ENCODE assay signal across 19 mouse cellular contexts in the genomic region with DNA sequence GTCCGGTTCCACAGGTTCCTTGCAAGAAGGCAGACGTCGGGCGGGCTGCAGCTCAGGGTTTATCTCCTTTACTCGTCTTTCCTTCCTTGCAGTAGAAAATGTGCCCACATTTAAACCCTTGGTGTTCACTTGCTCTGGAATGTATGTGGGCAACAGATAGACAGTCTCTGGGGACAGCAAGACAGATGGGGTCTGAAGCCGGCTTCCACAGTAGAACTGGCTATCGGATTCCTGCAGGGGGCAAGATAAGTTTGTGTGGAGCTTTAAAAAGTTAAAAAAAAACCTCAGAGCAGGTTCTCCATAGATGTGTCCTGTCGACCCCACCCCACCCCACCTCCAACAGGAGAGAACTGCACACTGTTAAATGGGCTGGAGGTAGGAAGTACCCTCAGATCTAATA. TPM values are rescaled to one million over a fixed set of nuclear protein-coding genes. Genes with fewer than 3 reads are reported as not detected.
A peak's percentile ranks its signal among the peaks of the same experiment; 100 is the strongest.
DNase-seq lines count a peak whose midpoint lies in the region; ATAC-seq lines count a peak whose summit lies in the region.
"Had no signal": no experiment of that assay in that cellular context is flagged by ENCODE, and none has a peak within 500 bp of the region (broad histone marks: within the 10 kb centered on the region; RNA-seq: fewer than 3 reads in every experiment).

No protein-coding gene starts in this region.

- H3K9ac ChIP-seq in liver, embryonic 13.5 days, result no peak overlapping the region
- H3K9ac ChIP-seq in hindbrain, embryonic 16.5 days (ENCODE audit: low read depth, low read length), result no peak overlapping the region
- H3K9ac ChIP-seq: midbrain, embryonic 13.5 days had no signal

- no peak for DNase-seq in heart, embryonic 10.5 days (ENCODE audit: low spot score)
- no peak for DNase-seq in heart, postnatal 36 days
- peak; percentile 43 for DNase-seq in c-Kit-positive CD71-positive TER-119-negative erythroid progenitor cells, embryonic 14.5 days (ENCODE audit: low read depth)
- peak; percentile 42 for DNase-seq in liver, embryonic 13.5 days
- no peak for DNase-seq in adipocyte (ENCODE audit: low spot score)
- DNase-seq: adrenal gland, postnatal 14 days; cerebellum, adult 8-10 months; cerebellum, postnatal 36 days; kidney, postnatal 36 days had no signal

- H3K4me2 ChIP-seq in liver, embryonic 13.5 days, result peak overlapping the region; percentile 6; the same call in 1 of the 2 replicates
- H3K4me2 ChIP-seq in hindbrain, embryonic 16.5 days (ENCODE audit: low read length), result no peak overlapping the region
- H3K4me2 ChIP-seq: midbrain, embryonic 13.5 days had no signal

- intact Hi-C loops in heart, postnatal 36 days (cut with DNase I), result no loop called here

- H3K4me1 ChIP-seq in heart, embryonic 10.5 days, result 0 out of 2 replicates have a peak, but pooled peaks cover 6% of the 10 kb centered on the region
- peaks cover 15% of the 10 kb centered on the region for H3K4me1 ChIP-seq in liver, embryonic 13.5 days (replicated peaks)
- no peaks in the 10 kb centered on the region for H3K4me1 ChIP-seq in hindbrain, embryonic 16.5 days (ENCODE audit: control insufficient read depth, insufficient read depth, low read depth, low read length)

- 37% methylated on average over 8 of the region's 8 CpGs for WGBS in heart, embryonic 10.5 days
- WGBS in liver, embryonic 13.5 days (ENCODE audit: insufficient replicate concordance), result 17% methylated on average over 8 of the region's 8 CpGs
- WGBS in hindbrain, embryonic 16.5 days, result 75% methylated on average over 8 of the region's 8 CpGs

- 0 out of 2 replicates have a peak overlapping the region, but pooled peaks have one; percentile 16 for H3K27ac ChIP-seq in heart, embryonic 10.5 days
- H3K27ac ChIP-seq in liver, embryonic 13.5 days, result peak overlapping the region; percentile 61; the same call in 1 of the 2 replicates
- H3K27ac ChIP-seq in hindbrain, embryonic 16.5 days (ENCODE audit: low read depth, low read length), result no peak overlapping the region
- H3K27ac ChIP-seq: forebrain, embryonic 10.5 days; macrophage; midbrain, embryonic 13.5 days had no signal

- peak; percentile 85 for ATAC-seq in liver, embryonic 13.5 days (ENCODE audit: low read depth)
- ATAC-seq in megakaryocyte-erythroid progenitor cell, adult 5-6 weeks (replicated peaks; ENCODE audit: low FRiP score, low TSS enrichment, poor library complexity, severe bottlenecking), result peak; percentile 89
- ATAC-seq in hindbrain, embryonic 16.5 days, result no peak
- ATAC-seq: activated CD4-positive, CD25-positive, alpha-beta regulatory T cell, adult 4 months; CD4-positive, CD25-positive, alpha-beta regulatory T cell, adult 4 months; intestine, postnatal 0 days; lung, postnatal 0 days; midbrain, embryonic 13.5 days had no signal

- H3K27me3 ChIP-seq in heart, embryonic 10.5 days (ENCODE audit: insufficient read depth, poor library complexity, severe bottlenecking), result no peaks in the 10 kb centered on the region
- H3K27me3 ChIP-seq in liver, embryonic 13.5 days, result peaks cover 4% of the 10 kb centered on the region; the same call in 1 of the 2 replicates
- no peaks in the 10 kb centered on the region for H3K27me3 ChIP-seq in hindbrain, embryonic 16.5 days (replicated peaks; ENCODE audit: control insufficient read depth, insufficient read depth, low read length)
- H3K27me3 ChIP-seq: midbrain, embryonic 13.5 days had no signal

- H3K36me3 ChIP-seq in heart, embryonic 10.5 days, result no peaks in the 10 kb centered on the region
- H3K36me3 ChIP-seq in liver, embryonic 13.5 days, result no peaks in the 10 kb centered on the region
- no peaks in the 10 kb centered on the region for H3K36me3 ChIP-seq in hindbrain, embryonic 16.5 days (ENCODE audit: control insufficient read depth, insufficient read depth, low read length)
- H3K36me3 ChIP-seq: forebrain, embryonic 10.5 days; G1E; midbrain, embryonic 13.5 days had no signal

- no peak overlapping the region for H3K4me3 ChIP-seq in heart, embryonic 10.5 days
- no peak overlapping the region for H3K4me3 ChIP-seq in liver, embryonic 13.5 days (replicated peaks)
- no peak overlapping the region for H3K4me3 ChIP-seq in hindbrain, embryonic 16.5 days (ENCODE audit: low read length)
- H3K4me3 ChIP-seq: forebrain, embryonic 10.5 days; midbrain, embryonic 13.5 days had no signal

- no peaks in the 10 kb centered on the region for H3K9me3 ChIP-seq in heart, embryonic 10.5 days
- H3K9me3 ChIP-seq in liver, embryonic 13.5 days (replicated peaks), result no peaks in the 10 kb centered on the region
- no peaks in the 10 kb centered on the region for H3K9me3 ChIP-seq in hindbrain, embryonic 16.5 days (ENCODE audit: control insufficient read depth, low read length)
- H3K9me3 ChIP-seq: forebrain, embryonic 10.5 days; G1E; midbrain, embryonic 13.5 days had no signal

RNA-seq across cellular contexts. Expression of gene Lat, which starts 21.1 kb away (rescaled TPM):
- 4.3 and 6.3 TPM in 2 replicates for polyA plus RNA-seq in heart, embryonic 10.5 days (2016; fragmentation: Nextera tagmentation; extraction: Ambion mirVana)
- total RNA-seq in heart, postnatal 36 days (2021), result under 1 TPM in 1 of 2 experiments, not detected in 1; 0.33 TPM
- polyA plus RNA-seq in liver, embryonic 13.5 days (2015; fragmentation: Nextera tagmentation; extraction: Ambion mirVana), result 10.9 and 12.4 TPM in 2 replicates
- 17.3 and 28.3 TPM in 2 replicates for total RNA-seq in megakaryocyte-erythroid progenitor cell, adult 5-6 weeks (2014; fragmentation: Nextera tagmentation)
- total RNA-seq in megakaryocyte-erythroid progenitor cell, adult 5-6 weeks (2017), result 9.3 and 11.0 TPM in 2 replicates
- 0.55 and 1.00 TPM in 2 replicates for polyA plus RNA-seq in hindbrain, embryonic 16.5 days (2015; fragmentation: Nextera tagmentation; extraction: Ambion mirVana)

RNA-seq across cellular contexts. Expression of gene Spns1, which starts 29.0 kb away (rescaled TPM):
- 58.2 and 58.9 TPM in 2 replicates for polyA plus RNA-seq in heart, embryonic 10.5 days (2016; fragmentation: Nextera tagmentation; extraction: Ambion mirVana)
- 10 to 100 TPM; 31.5 to 33.1 TPM for total RNA-seq in heart, postnatal 36 days (2021)
- 19.7 and 21.6 TPM in 2 replicates for polyA plus RNA-seq in liver, embryonic 13.5 days (2015; fragmentation: Nextera tagmentation; extraction: Ambion mirVana)
- total RNA-seq in megakaryocyte-erythroid progenitor cell, adult 5-6 weeks (2014; fragmentation: Nextera tagmentation), result 24.7 and 30.7 TPM in 2 replicates
- 5.2 and 8.3 TPM in 2 replicates for total RNA-seq in megakaryocyte-erythroid progenitor cell, adult 5-6 weeks (2017)
- polyA plus RNA-seq in hindbrain, embryonic 16.5 days (2015; fragmentation: Nextera tagmentation; extraction: Ambion mirVana), result 98.1 and 98.9 TPM in 2 replicates

RNA-seq across cellular contexts. Expression of gene Nfatc2ip, which starts 48.2 kb away (rescaled TPM):
- 1.5 and 1.6 TPM in 2 replicates for polyA plus RNA-seq in heart, embryonic 10.5 days (2016; fragmentation: Nextera tagmentation; extraction: Ambion mirVana)
- total RNA-seq in heart, postnatal 36 days (2021), result 1 to 10 TPM; 3.9 to 4.6 TPM
- polyA plus RNA-seq in liver, embryonic 13.5 days (2015; fragmentation: Nextera tagmentation; extraction: Ambion mirVana), result 2.6 and 3.0 TPM in 2 replicates
- total RNA-seq in megakaryocyte-erythroid progenitor cell, adult 5-6 weeks (2014; fragmentation: Nextera tagmentation), result 14.9 and 32.5 TPM in 2 replicates
- 17.8 and 18.9 TPM in 2 replicates for total RNA-seq in megakaryocyte-erythroid progenitor cell, adult 5-6 weeks (2017)
- polyA plus RNA-seq in hindbrain, embryonic 16.5 days (2015; fragmentation: Nextera tagmentation; extraction: Ambion mirVana), result 2.1 and 2.3 TPM in 2 replicates

Comparison
In these comparisons a context has a peak if more than half of its experiments do, and no peak if none do; other contexts are left out.
1. DNase-seq: peak in c-Kit-positive CD71-positive TER-119-negative erythroid progenitor cells, embryonic 14.5 days (single experiment) and liver, embryonic 13.5 days (single experiment); none in heart, embryonic 10.5 days (single experiment), heart, postnatal 36 days (0 of 2) and adipocyte (single experiment).